Mouse (Mus musculus) CH12.LX (cell line): ENCODE measurements at regions not wholly inside any gene's neighbourhood (a gene's known extent, or its start where the extent isn't known, plus 50 kb on each side); places are given as distances from the start of the nearest gene placed in this dataset.

Experiments used
- DNase-seq: peaks from one replicate; pipeline ENCODE4 v3.0.0-alpha.2; 2013; ENCODE audit errors: extremely low read depth
- H3K27ac ChIP-seq: 2 replicates; pipeline ENCODE4 v1.5.1; 2012; ENCODE audit warnings: low read depth, mild to moderate bottlenecking, control low read depth, moderate library complexity; ENCODE audit not compliant: insufficient read depth
- H3K27me3 ChIP-seq: replicated peaks from 2 replicates; pipeline ENCODE3; 2012; ENCODE audit warnings: inconsistent platforms
- H3K36me3 ChIP-seq, 2 experiments: replicated peaks in 1 of 2; 2 replicates each; pipeline versions ENCODE3 to v1.6.1; 2012; ENCODE audit warnings: inconsistent platforms in 1 of 2, low read length in 1 of 2, mild to moderate bottlenecking in 1 of 2, mixed read lengths in 1 of 2, moderate library complexity in 1 of 2; ENCODE audit not compliant: control insufficient read depth in 1 of 2, insufficient read depth in 1 of 2
- H3K4me1 ChIP-seq, 2 experiments: 2 replicates each; pipeline ENCODE4 v1.6.1; 2012; ENCODE audit warnings: inconsistent platforms in 1 of 2, moderate library complexity in 1 of 2; ENCODE audit not compliant: insufficient read depth in 2 of 2, control insufficient read depth in 1 of 2
- H3K4me2 ChIP-seq: 2 replicates; pipeline ENCODE4 v1.6.1; 2012; ENCODE audit warnings: low read depth, mild to moderate bottlenecking, control low read depth; ENCODE audit not compliant: poor library complexity, insufficient read depth, severe bottlenecking
- H3K4me3 ChIP-seq, 3 experiments: fragments of 150-350 bp in 1 of 3; sonication (generic) in 1 of 3; replicated peaks in 1 of 3; 2 replicates each; pipeline versions ENCODE3 to v1.5.1; 2011 to 2012; ENCODE audit warnings: low read depth in 2 of 3, low read length in 2 of 3, mild to moderate bottlenecking in 2 of 3, moderate library complexity in 2 of 3, control low read depth in 1 of 3, improper control_type of control experiment in 1 of 3, inconsistent platforms in 1 of 3, mixed read lengths in 1 of 3; ENCODE audit not compliant: poor library complexity in 1 of 3
- H3K79me2 ChIP-seq: replicated peaks from 2 replicates; pipeline ENCODE4 v1.6.1; 2012; ENCODE audit warnings: mild to moderate bottlenecking, moderate library complexity; ENCODE audit not compliant: control insufficient read depth, poor library complexity, insufficient read depth, severe bottlenecking; ENCODE audit errors: extremely low read depth
- H3K9ac ChIP-seq: 2 replicates; pipeline ENCODE4 v1.6.1; 2012; ENCODE audit warnings: low read depth, mild to moderate bottlenecking, control low read depth, moderate library complexity; ENCODE audit not compliant: insufficient read depth
- H3K9me3 ChIP-seq: replicated peaks from 2 replicates; pipeline ENCODE3; 2012; ENCODE audit warnings: low read length, inconsistent platforms, mixed read lengths
- BHLHE40 ChIP-seq: IDR thresholded peaks from 2 replicates; pipeline ENCODE4 v1.6.1; 2011; ENCODE audit warnings: mild to moderate bottlenecking, low read depth, low read length, improper control_type of control experiment
- CHD1 ChIP-seq: IDR thresholded peaks from 2 replicates; pipeline ENCODE4 v1.6.1; 2012; ENCODE audit warnings: low read depth, low read length, improper control_type of control experiment, inconsistent platforms
- CTCF ChIP-seq, 2 experiments: IDR thresholded peaks in 1 of 2; conservative IDR thresholded peaks in 1 of 2; 2 replicates each; pipeline ENCODE4 v1.5.1; 2011 to 2012; ENCODE audit warnings: low read depth in 2 of 2, low read length in 2 of 2, improper control_type of control experiment in 1 of 2, inconsistent platforms in 1 of 2, mild to moderate bottlenecking in 1 of 2, moderate library complexity in 1 of 2
- E2F4 ChIP-seq: IDR thresholded peaks from 2 replicates; pipeline ENCODE4 v1.6.1; 2011; ENCODE audit warnings: low read depth, low read length, improper control_type of control experiment; ENCODE audit not compliant: insufficient replicate concordance
- ELF1 ChIP-seq: IDR thresholded peaks from 2 replicates; pipeline ENCODE4 v1.6.1; 2014; ENCODE audit warnings: low read depth, mild to moderate bottlenecking, inconsistent platforms, low read length, improper control_type of control experiment
- GABPA ChIP-seq: IDR thresholded peaks from 2 replicates; pipeline ENCODE4 v1.6.1; 2012; ENCODE audit warnings: low read depth, low read length, improper control_type of control experiment, inconsistent platforms; ENCODE audit not compliant: insufficient replicate concordance
- IRF4 ChIP-seq: IDR thresholded peaks from 2 replicates; pipeline ENCODE4 v1.6.1; 2014; ENCODE audit warnings: low read depth, mild to moderate bottlenecking, inconsistent platforms, low read length, improper control_type of control experiment
- JUND ChIP-seq: conservative IDR thresholded peaks from 2 replicates; pipeline ENCODE4 v1.6.1; 2011; ENCODE audit warnings: low read depth, low read length, improper control_type of control experiment
- KAT2A ChIP-seq: IDR thresholded peaks from 2 replicates; pipeline ENCODE4 v1.6.1; 2012; ENCODE audit warnings: low read length, improper control_type of control experiment, inconsistent platforms; ENCODE audit not compliant: insufficient replicate concordance
- MEF2A ChIP-seq: IDR thresholded peaks from 2 replicates; pipeline ENCODE4 v1.6.1; 2014; ENCODE audit warnings: low read depth, mild to moderate bottlenecking, inconsistent platforms, low read length, improper control_type of control experiment, borderline replicate concordance
- MXI1 ChIP-seq: IDR thresholded peaks from 2 replicates; pipeline ENCODE4 v1.6.1; 2011; ENCODE audit warnings: mild to moderate bottlenecking, low read depth, low read length, improper control_type of control experiment
- MYC ChIP-seq: IDR thresholded peaks from 2 replicates; pipeline ENCODE4 v1.6.1; 2011; ENCODE audit warnings: low read depth, mild to moderate bottlenecking, improper control_type of control experiment, low read length
- POLR2AphosphoS2 ChIP-seq: IDR thresholded peaks from 2 replicates; pipeline ENCODE4 v1.6.1; 2011; ENCODE audit warnings: low read depth, low read length, improper control_type of control experiment
- TBP ChIP-seq: conservative IDR thresholded peaks from 2 replicates; pipeline ENCODE4 v1.6.1; 2011; ENCODE audit warnings: low read depth, low read length, improper control_type of control experiment
- UBTF ChIP-seq: IDR thresholded peaks from 2 replicates; pipeline ENCODE4 v1.6.1; 2012; ENCODE audit warnings: low read depth, mild to moderate bottlenecking, inconsistent platforms, low read length, improper control_type of control experiment, moderate library complexity
- USF1 ChIP-seq: IDR thresholded peaks from 2 replicates; pipeline ENCODE4 v1.6.1; 2014; ENCODE audit warnings: low read depth, mild to moderate bottlenecking, inconsistent platforms, low read length, improper control_type of control experiment
- ZC3H11A ChIP-seq: IDR thresholded peaks from 2 replicates; pipeline ENCODE4 v1.6.1; 2012; ENCODE audit warnings: low read depth, mild to moderate bottlenecking, inconsistent platforms, low read length, improper control_type of control experiment
- ZKSCAN1 ChIP-seq: IDR thresholded peaks from 2 replicates; pipeline ENCODE4 v1.6.1; 2012; ENCODE audit warnings: low read depth, inconsistent platforms, low read length, improper control_type of control experiment, borderline replicate concordance
- ZMIZ1 ChIP-seq: IDR thresholded peaks from 2 replicates; pipeline ENCODE4 v1.6.1; 2012; ENCODE audit warnings: low read depth, mild to moderate bottlenecking, inconsistent platforms, low read length, improper control_type of control experiment
- ZNF384 ChIP-seq: IDR thresholded peaks from 2 replicates; pipeline ENCODE4 v1.6.1; 2012; ENCODE audit warnings: low read depth, low read length, improper control_type of control experiment, inconsistent platforms
- dilution Hi-C: fragments of 300-500 bp; cut with MboI; formaldehyde crosslinking; loops from 2 replicates; pipeline ENCODE4 v1.14.3; 2020; ENCODE audit warnings: low sequenced_read_pairs; ENCODE audit not compliant: extremely low pct_unique_long_range_greater_than_20kb, extremely low pct_ligation_motif_present
- in situ Hi-C: fragments of 300-500 bp; cut with MboI; formaldehyde crosslinking; loops from 3 replicates; pipeline ENCODE4 v1.14.3; 2019; ENCODE audit warnings: low sequenced_read_pairs, low pct_ligation_motif_present, low pct_unique_long_range_greater_than_20kb, mixed read lengths

DNA sequence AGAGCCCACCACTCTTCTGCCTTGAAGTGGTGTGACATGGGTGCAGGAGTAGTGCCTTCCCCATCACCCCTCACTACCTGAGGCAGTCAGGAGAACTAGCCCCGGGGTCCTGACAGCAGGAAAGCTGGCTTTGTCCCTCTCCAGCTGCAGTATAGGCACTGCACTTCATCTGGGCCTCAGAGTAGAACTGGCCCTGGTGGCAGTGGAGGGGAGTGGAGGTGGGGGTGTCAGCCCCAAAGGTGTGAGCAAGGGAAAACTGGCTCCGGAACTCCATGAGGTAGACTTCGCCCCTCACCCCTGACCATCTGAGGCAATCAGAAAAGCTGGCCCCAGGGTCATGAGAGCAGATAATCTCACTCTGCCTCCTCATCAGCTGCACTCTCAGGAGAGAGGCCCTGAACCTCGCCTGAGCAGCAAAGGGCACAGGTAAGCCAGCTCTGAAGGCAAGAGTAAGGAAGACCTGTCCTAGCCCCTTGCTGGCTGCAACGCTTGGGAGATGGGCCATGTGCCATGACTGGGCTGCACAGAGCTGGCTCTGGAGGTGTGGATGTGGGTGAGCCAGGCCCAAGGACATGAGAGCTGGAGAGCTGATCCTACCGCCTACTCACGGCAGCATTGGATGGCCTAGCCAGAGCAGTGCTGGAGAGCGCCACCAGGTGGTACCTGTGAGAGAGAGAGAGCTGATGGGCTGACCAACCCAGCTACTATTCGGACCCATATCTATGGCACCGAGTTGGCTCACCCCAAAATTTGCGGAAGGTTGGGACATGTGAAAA, 377.0 kb upstream of the B3galt2 start:
- Histone ChIP-seq H3K4me2 (no peak overlapping the region), H3K79me2 (no peaks in the 10 kb centered on the region), H3K27me3 (no peaks in the 10 kb centered on the region), H3K9me3 (no peaks in the 10 kb centered on the region), H3K36me3 (no peaks in the 10 kb centered on the region), H3K9ac (no peak overlapping the region), H3K4me1 (peaks cover 0 to 7% of the 10 kb centered on the region in 2 experiments; a peak in 2 of 4 replicates), H3K4me3 (no peak overlapping the region), H3K27ac (no peak overlapping the region)
- DNase-seq: no peak
- in situ Hi-C loops (no loop called here), dilution Hi-C loops (no loop called here)
- TF ChIP-seq E2F4: no peak
- no peak for TF ChIP-seq GABPA
- no peak for TF ChIP-seq BHLHE40
- TF ChIP-seq UBTF: no peak
- no peak for TF ChIP-seq ZC3H11A
- no peak for TF ChIP-seq ZNF384
- no peak for TF ChIP-seq MXI1
- TF ChIP-seq ZKSCAN1: no peak

DNA sequence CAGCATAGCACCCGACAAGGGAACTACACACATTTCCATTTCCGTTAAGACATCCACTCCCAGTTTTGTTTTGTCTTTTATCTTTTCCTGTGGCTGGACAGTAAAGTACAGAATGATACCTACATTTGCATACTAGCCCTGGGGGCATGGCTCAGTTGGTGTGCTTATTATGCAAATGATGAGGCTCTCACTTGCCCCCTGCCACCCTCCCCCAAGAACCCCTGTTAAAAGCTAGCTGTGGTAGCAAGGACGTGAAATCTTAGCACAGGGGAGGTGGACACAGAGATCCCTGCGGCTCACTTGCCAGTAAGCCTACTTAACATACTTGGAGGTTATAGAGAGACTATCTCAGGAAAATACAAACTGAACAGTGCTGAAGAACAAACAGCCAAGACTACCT, 375.2 kb upstream of the B3galt2 start:
- in situ Hi-C loops: no loop called here

More for the DNA sequence above, 375.2 kb upstream of the B3galt2 start:
- peak; percentile 59 for DNase-seq
- peaks cover 0 to 7% of the 10 kb centered on the region in 2 experiments; a peak in 2 of 4 replicates for H3K4me1 ChIP-seq
- no peak overlapping the region; the same call in 1 of the 2 replicates for H3K4me2 ChIP-seq
- dilution Hi-C loops: no loop called here
- no peaks in the 10 kb centered on the region for H3K79me2 ChIP-seq
- H3K9me3 ChIP-seq: no peaks in the 10 kb centered on the region
- no peaks in the 10 kb centered on the region for H3K27me3 ChIP-seq
- no peak for TF ChIP-seq POLR2AphosphoS2
- TF ChIP-seq TBP: no peak
- TF ChIP-seq ZNF384: no peak
- TF ChIP-seq CTCF (conservative IDR thresholded peaks at IDR 0.05 in 1 of 2, IDR thresholded peaks at IDR 0.05 in 1 of 2; ENCODE audit: low read depth in 2 of 2, low read length in 2 of 2): no peak
- TF ChIP-seq IRF4: no peak
- no peak for TF ChIP-seq MYC
- no peak for TF ChIP-seq UBTF
- TF ChIP-seq ZKSCAN1: no peak
- TF ChIP-seq BHLHE40: no peak
- TF ChIP-seq GABPA: no peak
- TF ChIP-seq CHD1: no peak
- TF ChIP-seq ZMIZ1: no peak
- TF ChIP-seq ELF1: no peak
- TF ChIP-seq JUND: no peak
- no peak for TF ChIP-seq KAT2A
- no peak for TF ChIP-seq MEF2A
- TF ChIP-seq USF1: no peak
- H3K27ac ChIP-seq: no peak overlapping the region
- no peak overlapping the region for H3K4me3 ChIP-seq
- no peaks in the 10 kb centered on the region for H3K36me3 ChIP-seq
- no peak overlapping the region for H3K9ac ChIP-seq
